Mouse (Mus musculus) midbrain, embryonic 12.5 days (tissue): ENCODE data around the gene Cd5. TPM values are rescaled to one million over a fixed set of nuclear protein-coding genes. Genes with fewer than 3 reads are reported as not detected.

ENCODE experiments used
- ATAC-seq: fragments of 200-750 bp; cut with Nextera tagmentation; 2 replicates; pipeline ENCODE4 v1.8.0; 2017; ENCODE audit warnings: low read depth, moderate TSS enrichment, moderate library complexity; ENCODE audit not compliant: low FRiP score
- H3K27ac ChIP-seq: fragments of 300-500 bp; sonication (generic); replicated peaks from 2 replicates; pipeline ENCODE4 v1.5.1; 2016; ENCODE audit warnings: mild to moderate bottlenecking
- H3K27me3 ChIP-seq: fragments of 300-500 bp; sonication (generic); 2 replicates; pipeline ENCODE4 v1.6.1; 2016; ENCODE audit warnings: mild to moderate bottlenecking
- H3K36me3 ChIP-seq: fragments of 300-500 bp; sonication (generic); 2 replicates; pipeline ENCODE4 v1.6.1; 2016
- H3K4me1 ChIP-seq: fragments of 300-500 bp; sonication (generic); 2 replicates; pipeline ENCODE4 v1.6.1; 2016
- H3K4me2 ChIP-seq: fragments of 300-500 bp; sonication (generic); replicated peaks from 2 replicates; pipeline ENCODE4 v1.6.1; 2016; ENCODE audit warnings: mild to moderate bottlenecking, moderate library complexity
- H3K4me3 ChIP-seq: fragments of 300-500 bp; sonication (generic); 2 replicates; pipeline ENCODE4 v1.5.1; 2016; ENCODE audit warnings: mild to moderate bottlenecking
- H3K9ac ChIP-seq: fragments of 300-500 bp; sonication (generic); replicated peaks from 2 replicates; pipeline ENCODE4 v1.6.1; 2016; ENCODE audit warnings: mild to moderate bottlenecking, moderate library complexity
- H3K9me3 ChIP-seq: fragments of 300-500 bp; sonication (generic); 2 replicates; pipeline ENCODE4 v1.6.1; 2016; ENCODE audit warnings: mild to moderate bottlenecking
- WGBS: fragments of 180-500 bp; shearing (Covaris S2); methylation state at CpG from one replicate; pipeline ENCODE4 v1.1.7; 2016; 5-methylcytosine and 5-hydroxymethylcytosine counted together
- polyA plus RNA-seq: library from polyadenylated mRNA; unstranded; fragments of >200 nt; fragmentation: Nextera tagmentation; extraction: Ambion mirVana; gene quantifications from 2 replicates; pipeline ENCODE4 v1.2.1, GENCODE M21; 2016

Gene Cd5
- polyA plus RNA-seq, 1 experiment from 2014 or later, result 0.32 TPM

GRCm38 (mm10) chr19:10752646-10753045 is 13.8 kb upstream of the Cd5 start:
- Histone ChIP-seq H3K4me1 (0 out of 2 replicates have a peak, but pooled peaks cover 5% of the 10 kb centered on the region), H3K27me3 (no peaks in the 10 kb centered on the region; the same call in 1 of the 2 replicates), H3K4me3 (no peak overlapping the region), H3K4me2 (no peak overlapping the region), H3K9me3 (no peaks in the 10 kb centered on the region), H3K27ac (no peak overlapping the region), H3K36me3 (no peaks in the 10 kb centered on the region), H3K9ac (no peak overlapping the region)
- ATAC-seq, result no peak
- 92% methylated on average over 5 of the region's 5 CpGs for WGBS

DNA sequence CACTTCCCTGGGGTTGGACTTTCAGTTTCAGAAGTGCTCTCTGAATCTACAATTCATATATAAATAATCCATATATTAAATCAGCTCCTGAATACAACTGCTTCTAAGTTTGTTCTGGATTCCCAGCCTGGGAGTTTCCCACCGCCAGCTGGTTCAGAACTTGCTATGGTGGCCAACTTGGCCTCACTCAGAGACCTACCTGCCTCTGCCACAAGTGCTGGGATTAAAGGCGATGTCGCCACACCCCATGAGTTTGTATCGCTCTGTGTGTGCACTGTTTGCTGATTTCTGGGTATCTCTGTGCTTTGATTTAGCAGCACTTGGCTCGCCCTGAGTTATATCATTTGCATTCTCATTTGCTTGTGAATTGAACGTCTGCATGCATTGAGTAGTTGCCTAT is 13.3 kb upstream of the Cd5 start:
- Histone ChIP-seq H3K4me3 (no peak overlapping the region), H3K4me2 (no peak overlapping the region), H3K27ac (no peak overlapping the region), H3K9ac (no peak overlapping the region), H3K4me1 (0 out of 2 replicates have a peak, but pooled peaks cover 5% of the 10 kb centered on the region), H3K9me3 (no peaks in the 10 kb centered on the region), H3K27me3 (no peaks in the 10 kb centered on the region; the same call in 1 of the 2 replicates), H3K36me3 (no peaks in the 10 kb centered on the region)
- WGBS, result 88% methylated on average over 6 of the region's 6 CpGs
- ATAC-seq, result no peak

GRCm38 (mm10) chr19:10751607-10752006 is 12.8 kb upstream of the Cd5 start:
- Histone ChIP-seq H3K4me1 (0 out of 2 replicates have a peak, but pooled peaks cover 5% of the 10 kb centered on the region), H3K36me3 (no peaks in the 10 kb centered on the region), H3K9ac (no peak overlapping the region), H3K27ac (no peak overlapping the region), H3K9me3 (no peaks in the 10 kb centered on the region), H3K4me2 (no peak overlapping the region), H3K27me3 (no peaks in the 10 kb centered on the region; the same call in 1 of the 2 replicates), H3K4me3 (no peak overlapping the region)
- ATAC-seq, result no peak
- 82% methylated on average over 1 of the region's 1 CpGs for WGBS

GRCm38 (mm10) chr19:10750161-10750560 is 11.4 kb upstream of the Cd5 start:
- WGBS, result 85% methylated on average over 6 of the region's 6 CpGs
- Histone ChIP-seq H3K9me3 (no peaks in the 10 kb centered on the region), H3K9ac (no peak overlapping the region), H3K4me2 (no peak overlapping the region), H3K27ac (no peak overlapping the region), H3K36me3 (no peaks in the 10 kb centered on the region), H3K4me3 (no peak overlapping the region), H3K27me3 (no peaks in the 10 kb centered on the region; the same call in 1 of the 2 replicates), H3K4me1 (0 out of 2 replicates have a peak, but pooled peaks cover 5% of the 10 kb centered on the region)
- no peak for ATAC-seq

DNA sequence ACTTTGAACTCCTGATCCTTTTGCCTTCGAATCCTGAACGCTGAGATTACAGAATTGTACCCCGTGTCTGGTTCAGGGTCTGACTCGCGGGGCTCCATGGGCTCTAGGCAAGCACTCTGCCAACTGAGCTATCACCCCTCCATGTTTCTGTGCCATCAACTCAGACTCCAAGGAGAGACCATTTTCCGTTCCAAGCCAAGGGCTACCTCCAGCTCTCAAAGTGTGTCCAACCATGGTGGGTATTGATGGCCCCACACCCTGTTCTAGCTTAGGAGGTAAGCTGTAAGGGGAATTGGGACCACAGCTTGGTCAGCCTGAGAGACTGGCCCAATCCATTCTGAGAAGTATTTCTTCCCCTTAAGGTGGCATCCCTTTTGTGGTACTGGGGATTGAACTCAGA is 10.5 kb upstream of the Cd5 start:
- WGBS, result 79% methylated on average over 6 of the region's 6 CpGs
- Histone ChIP-seq H3K27ac (no peak overlapping the region), H3K9me3 (no peaks in the 10 kb centered on the region)

DNA sequence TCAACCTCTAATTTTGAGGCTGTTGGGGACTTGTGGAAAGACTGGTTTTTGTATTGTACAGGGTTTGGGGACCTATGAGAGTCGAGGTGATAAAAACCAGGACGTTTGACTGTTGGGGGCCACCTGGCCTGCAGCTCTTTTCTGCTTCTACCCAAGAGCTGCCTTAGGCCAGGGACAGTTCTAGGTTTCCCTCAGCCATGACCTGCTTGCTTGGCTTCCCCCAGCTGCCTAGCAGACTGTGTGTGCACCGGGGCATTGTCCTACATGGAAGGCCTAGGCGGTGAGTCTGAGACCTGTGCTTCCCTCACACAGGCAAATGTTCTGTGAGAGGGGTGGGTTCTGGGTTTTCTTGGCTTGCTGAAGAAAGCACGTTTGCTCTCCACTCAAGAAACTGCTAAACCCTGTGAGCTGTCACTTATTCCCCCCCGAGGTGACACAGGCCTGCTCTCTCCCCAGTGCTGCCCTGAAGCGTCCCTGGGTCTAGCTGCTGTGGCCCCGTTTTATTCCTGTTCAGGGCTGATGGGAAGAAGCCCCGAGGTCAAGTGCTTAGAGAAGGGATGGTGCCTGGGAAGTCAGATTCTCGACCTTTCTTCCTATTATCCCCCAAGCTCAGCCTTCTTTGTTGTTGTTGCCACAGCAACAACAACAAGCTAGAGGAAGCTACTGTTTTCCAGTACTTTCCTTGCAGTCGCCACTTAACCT is 9.8 kb upstream of the Cd5 start:
- no peak overlapping the region for H3K27ac ChIP-seq
- ATAC-seq, result no peak

More for the DNA sequence above, 10.5 kb upstream of the Cd5 start:
- Histone ChIP-seq H3K27me3 (no peaks in the 10 kb centered on the region; the same call in 1 of the 2 replicates), H3K36me3 (no peaks in the 10 kb centered on the region), H3K9ac (no peak overlapping the region), H3K4me2 (no peak overlapping the region), H3K4me3 (no peak overlapping the region), H3K4me1 (0 out of 2 replicates have a peak, but pooled peaks cover 5% of the 10 kb centered on the region)
- no peak for ATAC-seq

DNA sequence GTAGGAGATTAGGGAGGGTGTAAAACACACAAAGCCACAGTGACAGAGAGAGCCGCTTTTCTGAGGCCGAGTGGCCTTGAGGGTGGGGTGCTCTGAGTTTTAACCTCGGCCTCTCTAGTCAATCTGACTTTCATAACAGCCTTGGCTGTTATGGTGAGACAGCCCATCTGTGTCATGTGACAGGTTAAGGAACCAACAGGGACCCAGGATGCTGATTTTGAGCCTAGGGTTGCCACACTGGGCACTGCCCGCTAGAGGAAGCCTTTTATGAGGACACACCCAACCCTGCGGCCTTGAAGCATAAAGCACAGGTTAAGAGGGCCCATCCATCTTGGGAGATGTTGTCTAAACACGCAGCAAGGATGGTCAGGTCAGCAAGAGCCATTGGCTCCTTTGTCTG is 8.9 kb upstream of the Cd5 start:
- H3K4me1 ChIP-seq, result 0 out of 2 replicates have a peak, but pooled peaks cover 5% of the 10 kb centered on the region
- WGBS, result 92% methylated on average over 6 of the region's 6 CpGs
- H3K36me3 ChIP-seq, result no peaks in the 10 kb centered on the region
- no peaks in the 10 kb centered on the region; the same call in 1 of the 2 replicates for H3K27me3 ChIP-seq
- no peak overlapping the region for H3K4me2 ChIP-seq
- no peak overlapping the region for H3K4me3 ChIP-seq
- no peak for ATAC-seq
- H3K9me3 ChIP-seq, result no peaks in the 10 kb centered on the region
- no peak overlapping the region for H3K9ac ChIP-seq
- H3K27ac ChIP-seq, result no peak overlapping the region

More for the DNA sequence above, 9.8 kb upstream of the Cd5 start:
- H3K36me3 ChIP-seq, result no peaks in the 10 kb centered on the region
- no peaks in the 10 kb centered on the region; the same call in 1 of the 2 replicates for H3K27me3 ChIP-seq
- H3K4me2 ChIP-seq, result no peak overlapping the region
- H3K4me1 ChIP-seq, result 0 out of 2 replicates have a peak, but pooled peaks cover 5% of the 10 kb centered on the region
- no peak overlapping the region for H3K9ac ChIP-seq
- no peaks in the 10 kb centered on the region for H3K9me3 ChIP-seq
- 49% methylated on average over 11 of the region's 11 CpGs for WGBS
- no peak overlapping the region for H3K4me3 ChIP-seq

DNA sequence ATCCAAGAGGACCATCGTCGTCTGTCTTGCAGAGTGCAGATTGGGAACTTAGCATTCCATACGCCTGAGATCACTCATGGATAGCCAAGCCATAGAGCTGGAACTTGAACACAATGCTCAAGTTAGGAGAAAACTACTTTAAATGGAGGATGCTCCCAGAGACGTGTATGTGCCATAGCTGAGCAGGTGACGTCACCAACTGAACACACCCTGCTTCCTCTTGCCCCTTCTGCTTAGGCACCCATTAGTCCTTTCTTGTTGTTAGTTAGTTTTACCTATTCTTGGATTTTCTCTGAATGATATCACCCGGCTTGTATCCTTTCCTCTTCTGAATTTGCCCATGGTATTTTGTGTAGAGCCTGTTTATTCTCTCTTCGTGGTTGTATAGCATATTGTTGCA is 8.4 kb upstream of the Cd5 start:
- Histone ChIP-seq H3K4me2 (no peak overlapping the region), H3K9me3 (no peaks in the 10 kb centered on the region), H3K4me3 (no peak overlapping the region), H3K27ac (no peak overlapping the region), H3K36me3 (no peaks in the 10 kb centered on the region), H3K27me3 (no peaks in the 10 kb centered on the region; the same call in 1 of the 2 replicates), H3K4me1 (0 out of 2 replicates have a peak, but pooled peaks cover 5% of the 10 kb centered on the region), H3K9ac (no peak overlapping the region)
- WGBS, result 84% methylated on average over 7 of the region's 7 CpGs
- no peak for ATAC-seq

DNA sequence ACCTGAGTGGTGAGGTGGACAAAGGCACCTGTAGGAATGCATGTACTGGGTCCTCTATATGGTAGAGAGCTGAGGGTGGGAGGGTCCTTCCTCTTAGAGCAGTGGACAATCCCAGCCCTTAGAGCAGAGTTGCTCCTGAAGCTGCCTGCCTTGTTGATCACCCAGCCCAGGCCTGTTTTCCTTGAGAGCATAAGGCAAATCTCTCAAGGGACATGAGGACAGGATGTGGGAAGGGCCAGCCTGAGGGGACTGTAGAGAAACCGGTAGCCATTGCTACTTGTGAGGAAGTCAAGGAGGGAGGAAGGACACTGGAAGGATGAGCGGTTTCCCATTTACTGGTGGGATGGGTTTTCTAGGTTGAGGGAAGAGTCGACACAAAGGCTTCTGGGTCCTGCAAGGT is 3.8 kb upstream of the Cd5 start:
- WGBS, result 76% methylated on average over 3 of the region's 3 CpGs
- Histone ChIP-seq H3K36me3 (no peaks in the 10 kb centered on the region), H3K4me3 (no peak overlapping the region), H3K9ac (no peak overlapping the region), H3K4me2 (no peak overlapping the region), H3K27ac (no peak overlapping the region), H3K9me3 (no peaks in the 10 kb centered on the region), H3K4me1 (no peaks in the 10 kb centered on the region), H3K27me3 (no peaks in the 10 kb centered on the region)
- no peak for ATAC-seq

GRCm38 (mm10) chr19:10742145-10742544 is 3.3 kb upstream of the Cd5 start:
- Histone ChIP-seq H3K4me1 (no peaks in the 10 kb centered on the region), H3K9ac (no peak overlapping the region), H3K4me3 (no peak overlapping the region), H3K36me3 (no peaks in the 10 kb centered on the region), H3K9me3 (no peaks in the 10 kb centered on the region), H3K4me2 (no peak overlapping the region), H3K27ac (no peak overlapping the region), H3K27me3 (no peaks in the 10 kb centered on the region)
- no peak for ATAC-seq
- WGBS, result 84% methylated on average over 6 of the region's 6 CpGs

DNA sequence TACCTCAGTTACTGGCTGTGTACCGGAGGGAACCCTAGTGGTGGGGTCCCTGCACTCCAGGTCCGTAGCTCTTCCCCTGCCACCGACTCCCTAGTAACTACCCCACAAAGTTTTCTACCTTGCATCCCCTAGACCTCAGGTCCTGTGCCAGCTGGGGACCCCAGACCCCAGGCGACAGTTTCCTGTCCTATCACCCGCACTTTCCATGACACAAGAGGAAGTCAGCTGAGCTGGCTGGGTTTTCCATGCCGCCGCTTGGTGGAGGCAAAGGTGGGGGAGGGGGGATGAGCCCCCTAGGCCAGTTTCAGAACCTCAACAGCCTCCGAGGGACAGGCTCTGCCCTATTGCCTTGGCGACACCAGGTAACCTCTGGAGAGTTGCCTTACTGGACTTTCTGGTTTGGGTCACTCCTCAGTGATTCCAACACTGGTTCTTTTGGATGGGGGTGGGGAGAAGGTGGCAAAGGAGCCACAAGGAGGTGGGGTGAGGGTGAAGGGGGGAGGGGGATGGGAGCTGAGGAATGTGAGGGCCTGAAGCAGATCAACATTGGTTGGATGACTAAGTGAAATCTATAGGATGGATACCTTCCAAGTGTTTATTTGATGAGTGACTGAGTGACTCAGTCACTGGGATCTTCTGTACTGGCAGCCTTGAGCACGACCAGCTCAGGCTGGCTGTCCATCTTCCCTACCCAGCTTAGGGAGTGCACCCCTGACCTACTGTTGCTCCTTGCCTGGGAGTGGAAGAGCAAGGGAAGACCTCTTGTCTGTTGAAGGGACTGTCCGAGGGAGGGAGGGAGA is 2.0 kb upstream of the Cd5 start:
- no peak overlapping the region for H3K4me3 ChIP-seq
- ATAC-seq, result no peak
- H3K27me3 ChIP-seq, result no peaks in the 10 kb centered on the region
- no peak overlapping the region for H3K9ac ChIP-seq
- no peaks in the 10 kb centered on the region for H3K36me3 ChIP-seq
- H3K27ac ChIP-seq, result no peak overlapping the region
- H3K4me2 ChIP-seq, result no peak overlapping the region
- no peaks in the 10 kb centered on the region for H3K9me3 ChIP-seq
- no peaks in the 10 kb centered on the region for H3K4me1 ChIP-seq
- WGBS, result 51% methylated on average over 11 of the region's 11 CpGs

GRCm38 (mm10) chr19:10739916-10740315 is 1.1 kb upstream of the Cd5 start:
- H3K27ac ChIP-seq, result no peak overlapping the region
- H3K4me1 ChIP-seq, result no peaks in the 10 kb centered on the region
- no peak for ATAC-seq
- no peak overlapping the region for H3K9ac ChIP-seq
- no peak overlapping the region for H3K4me2 ChIP-seq
- no peaks in the 10 kb centered on the region for H3K27me3 ChIP-seq
- H3K36me3 ChIP-seq, result no peaks in the 10 kb centered on the region
- H3K9me3 ChIP-seq, result no peaks in the 10 kb centered on the region
- 95% methylated on average over 4 of the region's 4 CpGs for WGBS
- H3K4me3 ChIP-seq, result no peak overlapping the region
